Mouse (Mus musculus): ENCODE measurements around the gene Atp6v1b1. TPM values are rescaled to one million over a fixed set of nuclear protein-coding genes. Genes with fewer than 3 reads are reported as not detected.
A peak's percentile ranks its signal among the peaks of the same experiment; 100 is the strongest.

Atp6v1b1 gene
- polyA plus RNA-seq, 1 experiment from 2014 or later = not detected

DNA sequence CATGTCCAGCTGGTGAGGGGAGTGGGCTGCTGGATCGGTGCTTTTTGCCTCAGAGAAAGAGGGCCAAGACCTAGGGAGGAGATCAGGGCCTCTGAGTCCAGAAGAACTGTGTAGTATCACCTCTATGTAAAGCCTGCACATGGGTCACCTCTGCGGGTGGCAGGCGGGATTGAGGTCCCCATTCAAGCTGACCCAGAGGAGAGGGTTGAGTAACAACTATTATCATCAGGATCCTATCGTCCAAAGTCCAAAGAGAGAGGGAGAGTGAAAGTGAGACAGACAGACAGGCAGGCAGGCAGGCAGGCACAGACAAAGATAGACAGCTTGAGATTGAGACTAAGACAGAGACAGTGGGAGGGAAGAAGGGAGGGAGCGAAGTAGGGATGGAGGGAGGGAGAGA lies 422 bp downstream of the Atp6v1b1 start:
- H3K27ac ChIP-seq = no peak overlapping the region
- H3K79me2 ChIP-seq (ENCODE audit: inconsistent target) = no peaks in the 10 kb centered on the region
- H3K4me3 ChIP-seq (ENCODE audit: inconsistent target) = no peak overlapping the region
- 91% methylated on average over 5 of the region's 5 CpGs for WGBS (ENCODE audit: missing documents)
- H3K36me3 ChIP-seq (ENCODE audit: inconsistent target) = no peaks in the 10 kb centered on the region

DNA sequence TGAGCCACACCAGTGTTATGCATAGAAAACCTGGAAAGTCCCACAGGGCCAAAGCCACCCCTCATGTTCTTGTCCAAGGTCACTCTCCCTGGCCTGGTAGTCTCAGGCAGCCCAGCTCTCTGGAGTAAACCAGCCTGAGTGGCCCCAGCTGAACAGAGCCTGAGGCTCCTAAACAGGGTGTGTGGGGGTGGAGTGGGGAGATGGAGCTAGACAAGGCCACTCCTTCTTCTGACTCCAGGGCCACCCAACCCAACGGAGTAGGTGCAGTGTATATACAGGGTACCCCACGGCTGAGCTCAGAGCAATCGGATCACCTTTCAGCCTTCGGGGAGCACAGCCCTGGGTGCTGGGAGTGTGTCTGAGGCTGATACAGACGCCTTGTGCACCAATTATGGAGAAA lies 1.3 kb downstream of the Atp6v1b1 start:
- no peak overlapping the region for H3K27ac ChIP-seq
- H3K79me2 ChIP-seq (ENCODE audit: inconsistent target) = no peaks in the 10 kb centered on the region
- WGBS (ENCODE audit: missing documents) = 84% methylated on average over 5 of the region's 5 CpGs
- no peaks in the 10 kb centered on the region for H3K36me3 ChIP-seq (ENCODE audit: inconsistent target)
- H3K4me3 ChIP-seq (ENCODE audit: inconsistent target) = no peak overlapping the region

DNA sequence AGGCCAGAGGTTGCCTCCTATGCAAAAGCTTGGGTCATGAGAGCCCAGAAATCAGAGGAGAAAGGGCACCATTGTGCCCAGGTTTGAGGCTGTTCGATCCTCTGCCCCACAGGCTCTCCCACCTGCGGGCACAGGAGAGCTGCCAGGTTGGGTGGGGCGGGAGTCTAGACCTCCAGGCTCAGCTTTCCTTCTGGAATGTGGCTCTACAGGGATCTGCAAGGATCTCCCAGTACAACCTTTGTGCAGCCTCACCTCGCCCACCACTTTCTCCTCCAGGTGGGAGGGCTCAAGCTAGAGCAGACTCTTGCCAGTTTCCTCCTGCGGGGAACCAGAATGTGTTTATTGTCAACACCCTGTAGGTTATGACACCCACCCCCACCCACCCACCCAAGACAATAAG lies 1.8 kb downstream of the Atp6v1b1 start:
- Histone ChIP-seq H3K79me2 (ENCODE audit: inconsistent target) (no peaks in the 10 kb centered on the region), H3K36me3 (ENCODE audit: inconsistent target) (no peaks in the 10 kb centered on the region), H3K27ac (no peak overlapping the region), H3K4me3 (ENCODE audit: inconsistent target) (no peak overlapping the region)
- WGBS (ENCODE audit: missing documents) = 83% methylated on average over 5 of the region's 5 CpGs

DNA sequence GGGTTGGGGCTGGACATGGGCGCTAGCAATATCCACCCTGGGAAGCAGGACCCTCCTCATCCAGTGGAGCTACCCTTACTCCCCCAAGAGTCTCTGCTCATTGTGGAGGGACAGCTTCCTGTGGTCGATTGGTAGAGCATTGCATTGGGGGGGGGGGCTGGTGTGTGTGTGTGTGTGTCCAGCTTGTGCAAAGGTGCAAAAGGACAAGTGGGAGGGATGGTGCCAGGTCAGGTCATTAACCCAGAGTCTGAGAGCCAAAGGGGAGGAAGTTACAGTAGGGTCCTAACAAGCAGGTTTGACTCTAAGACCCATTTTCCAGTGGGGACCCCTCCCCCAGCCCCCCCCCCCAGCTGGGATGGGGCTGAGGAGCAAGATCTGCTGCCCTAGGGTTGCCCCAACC lies 2.7 kb downstream of the Atp6v1b1 start:
- no peak overlapping the region for H3K4me3 ChIP-seq (ENCODE audit: inconsistent target)
- H3K27ac ChIP-seq = no peak overlapping the region
- H3K79me2 ChIP-seq (ENCODE audit: inconsistent target) = no peaks in the 10 kb centered on the region
- no peaks in the 10 kb centered on the region for H3K36me3 ChIP-seq (ENCODE audit: inconsistent target)
- WGBS (ENCODE audit: missing documents) = 50% methylated on average over 2 of the region's 2 CpGs

DNA sequence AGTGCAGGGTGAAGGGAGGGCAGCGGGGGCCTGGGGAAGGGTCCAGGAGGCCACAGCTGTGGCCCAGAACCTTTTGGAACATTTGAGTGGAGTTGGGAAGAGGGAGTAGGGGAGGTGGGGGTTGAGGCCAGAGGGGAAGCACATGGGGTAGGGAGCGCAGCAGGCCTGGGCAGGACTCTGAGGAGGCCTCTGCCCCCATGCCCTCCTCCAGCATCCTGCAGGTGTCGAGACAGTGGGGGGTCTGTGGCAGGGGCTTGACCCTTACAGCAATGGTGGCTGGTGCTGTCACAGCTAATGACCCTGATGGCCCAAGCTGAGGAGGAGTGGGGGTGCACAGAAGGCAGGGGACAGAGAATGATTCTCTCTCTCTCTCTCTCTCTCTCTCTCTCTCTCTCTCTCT lies 6.5 kb downstream of the Atp6v1b1 start:
- Histone ChIP-seq H3K4me3 (ENCODE audit: inconsistent target) (no peak overlapping the region), H3K27ac (no peak overlapping the region), H3K36me3 (ENCODE audit: inconsistent target) (no peaks in the 10 kb centered on the region), H3K79me2 (ENCODE audit: inconsistent target) (no peaks in the 10 kb centered on the region)
- WGBS (ENCODE audit: missing documents) = 80% methylated on average over 3 of the region's 3 CpGs

DNA sequence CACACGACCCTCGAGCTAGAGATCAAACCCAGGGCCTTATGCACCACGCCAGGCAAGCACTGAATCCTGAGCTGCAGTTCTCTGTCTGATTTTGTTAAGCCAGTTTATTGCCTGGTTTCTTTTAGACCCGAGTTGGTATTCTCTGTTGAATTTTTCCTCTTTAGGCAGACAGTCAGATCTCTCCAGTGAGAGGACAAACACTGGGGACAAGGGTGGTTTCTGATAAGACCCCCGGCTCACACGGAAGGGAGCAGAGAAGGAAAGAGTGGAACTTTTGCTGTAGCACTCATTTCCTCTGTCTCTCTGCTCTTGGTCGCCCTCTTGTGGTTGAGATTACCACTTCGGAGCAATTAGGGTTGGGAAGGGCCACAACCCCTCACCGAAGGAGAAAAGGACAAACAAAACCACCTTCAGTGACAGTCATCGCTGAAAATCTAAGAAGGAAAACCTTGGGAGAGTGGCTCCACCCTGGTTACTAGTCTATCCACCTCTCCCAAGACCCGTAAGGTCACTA lies 7.4 kb downstream of the Atp6v1b1 start:
- Histone ChIP-seq H3K79me2 (ENCODE audit: inconsistent target) (no peaks in the 10 kb centered on the region), H3K4me3 (ENCODE audit: inconsistent target) (no peak overlapping the region)
- WGBS (ENCODE audit: missing documents) = 12% methylated on average over 11 of the region's 11 CpGs

DNA sequence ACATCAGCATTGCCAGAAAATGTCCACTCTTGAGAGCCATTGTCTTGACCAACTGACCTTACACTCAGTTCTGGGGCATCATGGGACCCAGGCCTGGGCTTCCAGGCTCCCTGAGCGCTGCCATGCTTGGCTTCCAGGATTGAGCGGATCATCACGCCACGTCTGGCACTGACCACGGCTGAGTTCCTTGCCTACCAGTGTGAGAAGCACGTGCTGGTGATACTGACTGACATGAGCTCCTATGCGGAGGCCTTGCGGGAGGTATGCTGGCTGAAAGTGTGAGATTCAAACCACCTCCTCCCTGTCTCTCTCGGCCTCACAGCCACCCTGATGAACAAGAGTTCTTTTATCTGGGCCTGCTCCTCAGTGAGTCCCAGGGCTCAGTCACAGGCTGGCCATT lies 13.3 kb downstream of the Atp6v1b1 start:
- Histone ChIP-seq H3K27ac (no peak overlapping the region), H3K36me3 (ENCODE audit: inconsistent target) (no peaks in the 10 kb centered on the region), H3K79me2 (ENCODE audit: inconsistent target) (no peaks in the 10 kb centered on the region), H3K4me3 (ENCODE audit: inconsistent target) (no peak overlapping the region)
- 85% methylated on average over 9 of the region's 9 CpGs for WGBS (ENCODE audit: missing documents)

More for the DNA sequence above, 7.4 kb downstream of the Atp6v1b1 start:
- Histone ChIP-seq H3K36me3 (ENCODE audit: inconsistent target) (no peaks in the 10 kb centered on the region), H3K27ac (no peak overlapping the region)

DNA sequence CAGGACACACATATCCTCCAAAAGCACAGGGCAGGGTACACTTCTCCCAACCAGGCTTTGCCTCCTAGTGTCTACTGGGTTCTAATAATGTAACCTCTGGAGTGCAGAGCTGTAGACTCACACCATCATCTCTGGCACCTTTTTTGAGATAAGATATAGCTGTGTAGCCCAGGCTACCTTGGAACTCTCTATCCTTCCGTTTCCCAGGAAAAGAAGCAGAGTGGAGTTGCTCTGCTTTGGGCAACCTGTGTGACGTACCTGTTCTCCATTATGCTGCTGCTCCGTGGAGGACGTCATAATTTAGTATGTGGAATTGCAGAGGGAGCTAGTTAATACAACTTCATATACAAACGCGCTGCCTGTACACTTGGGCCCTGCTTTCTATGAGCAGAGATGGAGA lies 19.6 kb downstream of the Atp6v1b1 start, which contains the start of gene Ankrd53:
Gene Ankrd53 (plus strand): TSS at position 301 of the 400 bp plus-strand sequence.
- 53% methylated on average over 6 of the region's 6 CpGs for WGBS (ENCODE audit: missing documents)
- Histone ChIP-seq H3K79me2 (ENCODE audit: inconsistent target) (no peaks in the 10 kb centered on the region), H3K27ac (no peak within 1 kb of the TSS), H3K36me3 (ENCODE audit: inconsistent target) (no peaks in the 10 kb centered on the region), H3K4me3 (ENCODE audit: inconsistent target) (no peak within 1 kb of the TSS)

DNA sequence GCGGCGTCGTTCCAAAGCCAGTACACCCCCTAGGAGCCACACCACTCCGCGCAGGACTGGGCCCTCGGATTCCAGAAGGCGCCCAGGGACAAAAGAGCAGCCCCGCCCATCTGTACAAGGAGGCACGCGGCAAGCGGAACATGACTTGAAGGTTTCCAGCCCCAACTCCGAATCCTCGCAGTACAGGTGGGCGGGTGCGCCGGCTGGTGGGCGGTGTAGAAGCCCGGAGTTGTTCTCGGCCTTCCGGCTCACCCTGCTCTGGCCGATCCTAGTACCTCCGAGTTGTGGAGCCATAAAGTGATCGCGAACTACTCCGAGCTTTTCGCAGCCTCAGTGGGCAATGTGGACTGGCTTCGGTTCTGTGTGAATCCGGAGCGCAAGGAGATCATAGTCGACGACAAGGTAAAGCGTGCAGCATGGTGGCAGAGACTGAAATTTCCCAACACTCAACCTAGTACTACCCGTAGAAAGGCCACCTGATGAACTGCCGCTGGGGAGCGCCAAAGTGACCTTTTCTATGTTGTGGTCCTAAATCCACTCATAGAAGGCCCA lies 20.2 kb downstream of the Atp6v1b1 start:
- Histone ChIP-seq H3K79me2 (ENCODE audit: inconsistent target) (no peaks in the 10 kb centered on the region), H3K4me3 (ENCODE audit: inconsistent target) (no peak overlapping the region), H3K36me3 (ENCODE audit: inconsistent target) (no peaks in the 10 kb centered on the region; the same call in 1 of the 2 replicates), H3K27ac (no peak overlapping the region)
- WGBS (ENCODE audit: missing documents) = 14% methylated on average over 35 of the region's 35 CpGs

DNA sequence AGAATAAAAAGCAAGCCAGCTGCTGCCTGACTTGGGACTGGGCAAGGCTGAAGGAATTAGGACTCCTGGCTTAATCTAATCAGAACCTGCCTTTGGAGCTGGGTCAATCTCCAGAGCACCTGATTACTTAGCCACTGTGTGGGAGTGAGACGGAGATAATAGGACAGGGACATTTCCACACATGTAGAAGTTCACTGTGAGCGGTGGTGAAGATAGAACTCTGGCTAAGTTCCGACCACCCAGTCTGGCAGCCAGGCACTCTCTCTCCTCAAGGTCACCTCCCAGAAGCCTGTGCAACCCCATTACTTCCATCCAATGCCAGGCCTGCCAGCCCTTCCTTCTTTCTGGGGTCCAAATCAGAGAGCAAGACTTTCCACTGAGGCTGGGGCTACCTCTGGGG lies 24.2 kb downstream of the Atp6v1b1 start:
- Histone ChIP-seq H3K79me2 (ENCODE audit: inconsistent target) (no peaks in the 10 kb centered on the region), H3K4me3 (ENCODE audit: inconsistent target) (no peak overlapping the region), H3K36me3 (ENCODE audit: inconsistent target) (peaks cover 35% of the 10 kb centered on the region), H3K27ac (no peak overlapping the region)
- 91% methylated on average over 3 of the region's 3 CpGs for WGBS (ENCODE audit: missing documents)

DNA sequence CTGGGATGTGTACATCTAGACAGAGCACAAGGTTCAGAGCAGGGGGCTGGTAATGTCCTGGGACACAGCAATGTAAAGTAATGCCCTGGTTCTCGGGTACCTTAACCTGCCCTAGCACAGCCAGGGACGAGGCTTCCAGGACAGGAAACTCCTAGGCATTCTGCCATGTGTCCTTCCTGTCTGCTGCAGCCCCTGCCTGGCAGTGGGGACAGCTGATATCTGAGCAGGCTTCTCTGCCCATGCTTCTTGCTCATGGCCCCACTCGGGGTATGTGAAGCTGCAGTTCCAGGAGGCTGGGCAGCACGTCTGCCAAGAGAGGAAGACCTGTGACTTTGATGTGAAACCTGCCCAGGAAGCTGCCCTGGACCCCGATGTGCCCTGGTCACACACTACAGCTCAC lies 25.7 kb downstream of the Atp6v1b1 start:
- WGBS (ENCODE audit: missing documents) = 57% methylated on average over 5 of the region's 5 CpGs
- Histone ChIP-seq H3K27ac (no peak overlapping the region), H3K4me3 (ENCODE audit: inconsistent target) (no peak overlapping the region), H3K36me3 (ENCODE audit: inconsistent target) (peaks cover 47% of the 10 kb centered on the region), H3K79me2 (ENCODE audit: inconsistent target) (peaks cover 8% of the 10 kb centered on the region; the same call in 1 of the 2 replicates)

DNA sequence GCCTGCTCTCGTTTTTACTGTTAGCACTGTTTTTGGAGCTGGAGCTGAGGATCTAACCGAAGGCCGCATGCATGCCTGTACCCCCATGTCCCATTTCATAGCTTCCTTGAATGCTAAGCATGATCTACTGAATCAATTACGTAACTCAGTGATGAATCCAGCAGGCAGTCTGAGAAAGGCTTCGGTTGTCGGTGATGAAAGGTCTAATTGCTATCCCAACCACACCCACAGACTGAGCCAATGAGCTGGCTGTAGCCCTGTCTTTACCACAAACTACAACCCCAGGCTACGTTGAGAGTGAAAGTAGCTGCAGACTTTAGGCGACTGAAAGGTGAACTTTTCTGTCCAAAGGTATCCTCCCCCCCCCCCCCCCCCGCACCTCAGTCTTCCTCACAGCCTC lies 31.3 kb downstream of the Atp6v1b1 start:
- Histone ChIP-seq H3K4me3 (ENCODE audit: inconsistent target) (peak overlapping the region; percentile 98; the same call in 1 of the 2 replicates), H3K27ac (no peak overlapping the region), H3K79me2 (ENCODE audit: inconsistent target) (peaks cover 27% of the 10 kb centered on the region), H3K36me3 (ENCODE audit: inconsistent target) (peaks cover 41% of the 10 kb centered on the region)
- WGBS (ENCODE audit: missing documents) = 33% methylated on average over 8 of the region's 9 CpGs

DNA sequence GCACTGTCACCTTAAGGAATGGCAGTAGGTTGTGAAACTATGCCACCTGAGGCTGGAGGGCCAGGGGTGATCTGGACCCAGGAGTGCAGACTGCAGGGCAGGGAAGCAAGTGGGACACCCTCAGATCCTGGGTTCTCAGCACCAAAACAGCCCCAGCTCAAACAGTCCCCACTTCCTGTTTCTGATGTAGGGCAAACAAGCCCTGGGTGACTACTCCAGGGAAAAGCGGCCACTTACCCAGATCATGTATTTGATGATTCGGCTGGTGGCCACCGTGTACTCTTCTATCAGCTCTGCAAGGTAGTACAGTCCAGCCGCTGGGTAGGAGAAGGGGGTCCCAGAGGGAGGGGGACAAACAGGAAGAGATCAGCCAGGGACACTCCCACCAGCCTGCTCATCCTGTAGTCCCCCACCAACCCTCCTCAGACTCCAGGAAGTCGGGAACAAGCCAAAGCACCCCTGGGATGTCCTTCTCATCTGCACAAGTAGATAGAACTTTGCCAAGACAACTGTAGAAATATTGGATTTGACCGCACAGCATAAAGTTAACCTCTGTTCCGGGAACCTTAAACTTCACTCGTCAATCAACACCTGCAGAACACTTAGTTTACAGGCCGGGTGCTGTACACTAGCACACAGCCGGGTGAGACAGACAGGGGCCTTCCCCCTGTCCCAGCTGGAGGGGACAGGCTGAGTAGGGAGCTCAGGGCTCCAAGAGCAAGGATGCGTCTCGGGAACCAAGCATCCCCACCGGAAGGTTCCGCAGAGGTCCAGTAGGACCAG lies 32.2 kb downstream of the Atp6v1b1 start:
- Histone ChIP-seq H3K4me3 (ENCODE audit: inconsistent target) (peak overlapping the region; percentile 98), H3K79me2 (ENCODE audit: inconsistent target) (peaks cover 27% of the 10 kb centered on the region), H3K36me3 (ENCODE audit: inconsistent target) (peaks cover 34% of the 10 kb centered on the region), H3K27ac (peak overlapping the region; percentile 33)
- WGBS (ENCODE audit: missing documents) = 3% methylated on average over 14 of the region's 14 CpGs

DNA sequence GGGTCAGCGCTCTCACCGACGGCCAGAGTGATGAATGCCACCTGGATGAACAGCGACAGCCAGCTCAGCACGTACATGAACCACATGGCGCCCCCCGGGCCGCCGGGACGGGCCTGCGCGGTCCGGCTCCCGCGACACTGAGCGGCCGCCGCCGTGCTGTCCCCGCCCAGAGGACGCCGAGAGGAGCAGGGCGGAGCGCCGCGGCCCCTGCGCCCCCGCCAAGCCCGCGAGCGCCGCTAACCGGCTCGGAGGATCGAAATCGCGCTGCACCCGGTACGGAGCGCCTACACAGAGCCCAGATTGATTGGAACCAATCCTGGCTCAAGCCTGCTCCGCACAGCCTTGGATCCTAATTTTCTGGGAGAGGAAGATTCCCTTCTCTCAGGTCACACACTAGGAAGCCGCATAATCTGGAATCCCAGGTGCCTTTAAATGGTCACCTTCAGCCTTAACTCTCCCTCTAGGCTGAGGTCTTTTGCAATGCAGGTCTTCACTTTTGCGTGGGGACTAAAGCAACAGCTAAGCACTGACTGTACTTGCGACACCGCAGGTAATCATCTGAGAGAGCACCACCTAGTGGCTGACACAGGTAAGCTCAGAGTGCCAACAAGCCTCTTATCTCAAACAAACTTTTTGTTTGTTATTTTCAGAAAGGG lies 33.0 kb downstream of the Atp6v1b1 start, which contains the start of gene Tex261:
Gene Tex261 (minus strand): TSS at position 176 of the 656 bp plus-strand sequence.
- Histone ChIP-seq H3K27ac (peak within 1 kb of the TSS; percentile 68), H3K79me2 (ENCODE audit: inconsistent target) (peaks cover 27% of the 10 kb centered on the region), H3K4me3 (ENCODE audit: inconsistent target) (peak within 1 kb of the TSS; percentile 98), H3K36me3 (ENCODE audit: inconsistent target) (peaks cover 26% of the 10 kb centered on the region; the same call in 1 of the 2 replicates)
- 1% methylated on average over 45 of the region's 45 CpGs for WGBS (ENCODE audit: missing documents)

DNA sequence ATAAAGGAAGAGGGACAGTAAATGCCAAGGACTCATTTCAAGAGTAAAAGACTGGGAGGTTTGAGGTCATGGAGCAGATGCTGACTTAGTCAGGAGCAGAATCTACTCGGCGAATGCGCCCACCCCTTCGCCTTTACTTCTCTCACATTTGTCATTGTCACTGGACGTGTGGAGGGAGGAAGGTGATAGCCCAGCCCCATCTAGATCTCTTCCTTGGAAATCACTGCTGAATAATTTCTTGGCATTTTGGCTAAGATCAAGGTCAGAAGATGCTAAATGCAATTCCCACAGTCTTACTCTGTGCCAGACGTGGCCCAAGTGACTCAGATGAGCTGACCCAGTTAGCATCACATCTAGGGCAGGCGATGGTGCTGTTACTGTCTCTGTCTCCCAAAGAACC lies 35.5 kb downstream of the Atp6v1b1 start:
- 93% methylated on average over 7 of the region's 7 CpGs for WGBS (ENCODE audit: missing documents)
- Histone ChIP-seq H3K79me2 (ENCODE audit: inconsistent target) (peaks cover 21% of the 10 kb centered on the region), H3K27ac (no peak overlapping the region), H3K4me3 (ENCODE audit: inconsistent target) (no peak overlapping the region), H3K36me3 (ENCODE audit: inconsistent target) (0 out of 2 replicates have a peak, but pooled peaks cover 4% of the 10 kb centered on the region)
